Mouse (Mus musculus) MEL (cell line): ENCODE results near the gene Usp32. TPM values are rescaled to one million over a fixed set of nuclear protein-coding genes. Genes with fewer than 3 reads are reported as not detected.

ENCODE experiments used
- DNase-seq: peaks from one replicate; pipeline ENCODE4 v3.0.0; 2011; ENCODE audit warnings: low read depth, low spot score
- H3K27ac ChIP-seq: 2 replicates; pipeline ENCODE4 v1.5.1; 2012; ENCODE audit warnings: low read depth, mild to moderate bottlenecking, control low read depth, low read length, moderate library complexity; ENCODE audit not compliant: control insufficient read depth
- H3K27me3 ChIP-seq, 2 experiments: fragments of 150-350 bp in 1 of 2; sonication (generic) in 1 of 2; 2 replicates each; pipeline ENCODE4 v1.6.1; 2012; ENCODE audit warnings: low read length in 2 of 2, mild to moderate bottlenecking in 2 of 2, improper control_type of control experiment in 1 of 2, moderate library complexity in 1 of 2; ENCODE audit not compliant: insufficient read depth in 2 of 2, control insufficient read depth in 1 of 2
- H3K36me3 ChIP-seq, 2 experiments: 2 replicates each; pipeline ENCODE4 v1.6.1; 2012 to 2014; ENCODE audit warnings: low read length in 2 of 2, improper control_type of control experiment in 1 of 2, inconsistent platforms in 1 of 2, mild to moderate bottlenecking in 1 of 2; ENCODE audit not compliant: insufficient read depth in 2 of 2, control insufficient read depth in 1 of 2
- H3K4me1 ChIP-seq, 2 experiments: fragments of 150-350 bp in 1 of 2; sonication (generic) in 1 of 2; 2 replicates each; pipeline ENCODE4 v1.6.1; 2012; ENCODE audit warnings: low read length in 2 of 2, improper control_type of control experiment in 1 of 2, mild to moderate bottlenecking in 1 of 2; ENCODE audit not compliant: insufficient read depth in 2 of 2, control insufficient read depth in 1 of 2
- H3K4me3 ChIP-seq, 2 experiments: fragments of 150-350 bp in 1 of 2; sonication (generic) in 1 of 2; 2 replicates each; pipeline ENCODE4 v1.5.1; 2012; ENCODE audit warnings: low read depth in 2 of 2, low read length in 2 of 2, mild to moderate bottlenecking in 2 of 2, moderate library complexity in 2 of 2, control low read depth in 1 of 2, improper control_type of control experiment in 1 of 2; ENCODE audit not compliant: control insufficient read depth in 1 of 2, insufficient read depth in 1 of 2
- H3K79me2 ChIP-seq: 2 replicates; pipeline ENCODE4 v1.6.1; 2012; ENCODE audit warnings: mild to moderate bottlenecking, low read length, moderate library complexity; ENCODE audit not compliant: control insufficient read depth, poor library complexity, insufficient read depth
- H3K9ac ChIP-seq: 2 replicates; pipeline ENCODE4 v1.6.1; 2012; ENCODE audit warnings: low read depth, mild to moderate bottlenecking, control low read depth, low read length, moderate library complexity; ENCODE audit not compliant: control insufficient read depth, poor library complexity, severe bottlenecking
- H3K9me3 ChIP-seq: fragments of 150-350 bp; sonication (generic); replicated peaks from 2 replicates; pipeline ENCODE4 v1.6.1; 2012; ENCODE audit warnings: mild to moderate bottlenecking, low read length, improper control_type of control experiment, moderate library complexity; ENCODE audit not compliant: insufficient read depth
- BHLHE40 ChIP-seq: IDR thresholded peaks from 2 replicates; pipeline ENCODE4 v1.6.1; 2012; ENCODE audit warnings: low read depth, mild to moderate bottlenecking, inconsistent platforms, low read length, improper control_type of control experiment, borderline replicate concordance
- CHD1 ChIP-seq: IDR thresholded peaks from 2 replicates; pipeline ENCODE4 v1.6.1; 2012; ENCODE audit warnings: low read depth, mild to moderate bottlenecking, inconsistent platforms, low read length, improper control_type of control experiment
- CHD2 ChIP-seq: IDR thresholded peaks from 2 replicates; pipeline ENCODE4 v1.6.1; 2011; ENCODE audit warnings: low read length, improper control_type of control experiment
- CTCF ChIP-seq, 3 experiments: IDR thresholded peaks in 2 of 3; conservative IDR thresholded peaks in 1 of 3; 2 replicates each; pipeline ENCODE4 v1.5.1; 2011 to 2012; ENCODE audit warnings: low read length in 3 of 3, low read depth in 2 of 3, mild to moderate bottlenecking in 2 of 3, improper control_type of control experiment in 1 of 3, inconsistent platforms in 1 of 3, mixed read lengths in 1 of 3, moderate library complexity in 1 of 3; ENCODE audit not compliant: control insufficient read depth in 1 of 3, insufficient read depth in 1 of 3, poor library complexity in 1 of 3, severe bottlenecking in 1 of 3
- E2F4 ChIP-seq: IDR thresholded peaks from 2 replicates; pipeline ENCODE4 v1.6.1; 2011; ENCODE audit warnings: low read depth, low read length, improper control_type of control experiment, borderline replicate concordance
- ELF1 ChIP-seq: IDR thresholded peaks from 2 replicates; pipeline ENCODE4 v1.6.1; 2014; ENCODE audit warnings: low read depth, mild to moderate bottlenecking, inconsistent platforms, low read length, improper control_type of control experiment, moderate library complexity
- ETS1 ChIP-seq: IDR thresholded peaks from 2 replicates; pipeline ENCODE4 v1.6.1; 2012; ENCODE audit warnings: low read depth, mild to moderate bottlenecking, inconsistent platforms, low read length, improper control_type of control experiment, moderate library complexity
- HCFC1 ChIP-seq: IDR thresholded peaks from 2 replicates; pipeline ENCODE4 v1.6.1; 2012; ENCODE audit warnings: low read depth, mild to moderate bottlenecking, inconsistent platforms, low read length, improper control_type of control experiment, moderate library complexity
- JUND ChIP-seq: IDR thresholded peaks from 2 replicates; pipeline ENCODE4 v1.6.1; 2011; ENCODE audit warnings: low read depth, mild to moderate bottlenecking, improper control_type of control experiment, low read length
- MAX ChIP-seq: IDR thresholded peaks from 2 replicates; pipeline ENCODE4 v1.6.1; 2011; ENCODE audit warnings: low read length, improper control_type of control experiment
- MEF2A ChIP-seq: IDR thresholded peaks from 2 replicates; pipeline ENCODE4 v1.6.1; 2014; ENCODE audit warnings: low read depth, mild to moderate bottlenecking, inconsistent platforms, low read length, improper control_type of control experiment; ENCODE audit not compliant: poor library complexity, insufficient replicate concordance, severe bottlenecking; ENCODE audit errors: extremely low read depth
- MYB ChIP-seq: IDR thresholded peaks from 2 replicates; pipeline ENCODE4 v1.6.1; 2011; ENCODE audit warnings: mild to moderate bottlenecking, low read depth, low read length, improper control_type of control experiment
- MYC ChIP-seq: IDR thresholded peaks from 2 replicates; pipeline ENCODE4 v1.6.1; 2011; ENCODE audit warnings: low read depth, mild to moderate bottlenecking, low read length, improper control_type of control experiment, moderate library complexity
- NRF1 ChIP-seq: IDR thresholded peaks from 2 replicates; pipeline ENCODE4 v1.6.1; 2014; ENCODE audit warnings: low read depth, mild to moderate bottlenecking, inconsistent platforms, low read length, improper control_type of control experiment, moderate library complexity; ENCODE audit not compliant: poor library complexity, insufficient read depth, severe bottlenecking
- POLR2AphosphoS2 ChIP-seq: IDR thresholded peaks from 2 replicates; pipeline ENCODE4 v1.6.1; 2011; ENCODE audit warnings: low read length, improper control_type of control experiment
- POLR2AphosphoS5 ChIP-seq: IDR thresholded peaks from 2 replicates; pipeline ENCODE4 v1.6.1; 2012; ENCODE audit warnings: low read depth, borderline replicate concordance, mild to moderate bottlenecking, inconsistent platforms, low read length, moderate library complexity, mixed read lengths
- RAD21 ChIP-seq: IDR thresholded peaks from 2 replicates; pipeline ENCODE4 v1.6.1; 2011; ENCODE audit warnings: mild to moderate bottlenecking, low read depth, low read length, improper control_type of control experiment
- SIN3A ChIP-seq: IDR thresholded peaks from 2 replicates; pipeline ENCODE4 v1.6.1; 2012; ENCODE audit warnings: low read length, improper control_type of control experiment, inconsistent platforms
- SMC3 ChIP-seq: IDR thresholded peaks from 2 replicates; pipeline ENCODE4 v1.6.1; 2011; ENCODE audit warnings: low read depth, low read length, improper control_type of control experiment
- TAL1 ChIP-seq: IDR thresholded peaks from 2 replicates; pipeline ENCODE4 v1.6.1; 2012; ENCODE audit warnings: mild to moderate bottlenecking, inconsistent platforms, low read length, moderate library complexity, mixed read lengths
- TCF12 ChIP-seq: IDR thresholded peaks from 2 replicates; pipeline ENCODE4 v1.6.1; 2014; ENCODE audit warnings: low read depth, mild to moderate bottlenecking, inconsistent platforms, low read length, improper control_type of control experiment, moderate library complexity
- UBTF ChIP-seq: IDR thresholded peaks from 2 replicates; pipeline ENCODE4 v1.6.1; 2012; ENCODE audit warnings: low read depth, mild to moderate bottlenecking, inconsistent platforms, low read length, improper control_type of control experiment, moderate library complexity, borderline replicate concordance; ENCODE audit not compliant: insufficient read depth
- ZC3H11A ChIP-seq: IDR thresholded peaks from 2 replicates; pipeline ENCODE4 v1.6.1; 2012; ENCODE audit warnings: low read depth, mild to moderate bottlenecking, inconsistent platforms, low read length, improper control_type of control experiment
- ZKSCAN1 ChIP-seq: IDR thresholded peaks from 2 replicates; pipeline ENCODE4 v1.6.1; 2012; ENCODE audit warnings: low read depth, mild to moderate bottlenecking, inconsistent platforms, low read length, improper control_type of control experiment, moderate library complexity
- ZNF384 ChIP-seq: IDR thresholded peaks from 2 replicates; pipeline ENCODE4 v1.6.1; 2012; ENCODE audit warnings: low read depth, mild to moderate bottlenecking, inconsistent platforms, low read length, improper control_type of control experiment
- polyA plus RNA-seq, 2 experiments: library from polyadenylated mRNA; stranded (reverse) in 1 of 2; unstranded in 1 of 2; fragments of >175 nt in 1 of 2; fragments of >200 nt in 1 of 2; gene quantifications; 2 replicates each; pipeline versions ENCODE4 v1.2.1 to v1.2.4; 2012; ENCODE audit warnings: low replicate concordance in 2 of 2, low read depth in 1 of 2; ENCODE audit not compliant: insufficient read length in 2 of 2, insufficient read depth in 1 of 2, missing spikeins in 1 of 2
- total RNA-seq: library from RNA; depleted of rRNA; stranded (reverse); fragments of 300-350 nt; gene quantifications from 2 replicates; pipeline ENCODE4 v1.2.3, GENCODE M21; 2012

The Usp32 gene
- total and polyA plus RNA-seq, 3 experiments = 11.3 to 11.5 TPM; not detected in 1

GRCm38 (mm10) chr11:85013121-85013520 lies 126.8 kb downstream of the Usp32 start:
- H3K9ac ChIP-seq = no peak overlapping the region
- H3K36me3 ChIP-seq = peaks cover 0 to 8% of the 10 kb centered on the region in 2 experiments; a peak in 2 of 4 replicates
- H3K4me3 ChIP-seq = no peak overlapping the region
- TF ChIP-seq ETS1 (no peak), TAL1 (no peak), TCF12 (no peak), ZC3H11A (peak; percentile 1; the same call in 1 of the 2 replicates), POLR2AphosphoS2 (no peak), HCFC1 (no peak), SIN3A (no peak), ELF1 (no peak), JUND (no peak), CHD2 (no peak), CTCF (IDR thresholded peaks at IDR 0.05 in 2 of 3, conservative IDR thresholded peaks at IDR 0.05 in 1 of 3; ENCODE audit: control insufficient read depth in 1 of 3, insufficient read depth in 1 of 3, low read depth in 2 of 3, low read length in 3 of 3, poor library complexity in 1 of 3, severe bottlenecking in 1 of 3) (peak in 1 of 3 experiments; percentile 53; a peak in 2 of 6 replicates), ZKSCAN1 (no peak), MAX (no peak), E2F4 (no peak), RAD21 (peak; percentile 58), UBTF (no peak), ZNF384 (no peak), MYB (no peak), POLR2AphosphoS5 (no peak), MYC (no peak), BHLHE40 (no peak), MEF2A (no peak), NRF1 (no peak), CHD1 (no peak), SMC3 (peak; percentile 63)
- no peaks in the 10 kb centered on the region for H3K9me3 ChIP-seq
- H3K79me2 ChIP-seq = no peaks in the 10 kb centered on the region
- no peaks in the 10 kb centered on the region for H3K27me3 ChIP-seq
- no peaks in the 10 kb centered on the region for H3K4me1 ChIP-seq
- H3K27ac ChIP-seq = no peak overlapping the region
- peak; percentile 48 for DNase-seq
